Mouse (Mus musculus): ENCODE data around the gene Kcnk2. TPM values are rescaled to one million over a fixed set of nuclear protein-coding genes. Genes with fewer than 3 reads are reported as not detected.

Kcnk2 gene
- polyA plus RNA-seq, 1 experiment from 2014 or later = 1.0 TPM

- Histone ChIP-seq H3K36me3 (ENCODE audit: control insufficient read depth, insufficient read depth, low read length) (no peaks in the 10 kb centered on the region), H3K9ac (ENCODE audit: low read length) (no peak overlapping the region), H3K27me3 (ENCODE audit: control insufficient read depth, insufficient read depth, low read length) (no peaks in the 10 kb centered on the region), H3K4me3 (ENCODE audit: low read depth, low read length) (no peak overlapping the region), H3K4me1 (replicated peaks; ENCODE audit: control insufficient read depth, insufficient read depth) (no peaks in the 10 kb centered on the region), H3K4me2 (replicated peaks; ENCODE audit: low read depth) (no peak overlapping the region), H3K27ac (replicated peaks) (no peak overlapping the region), H3K9me3 (ENCODE audit: control insufficient read depth, low read length) (no peaks in the 10 kb centered on the region)
- 74% methylated on average over 8 of the region's 8 CpGs for WGBS
- TF ChIP-seq CTCF (IDR thresholded peaks at IDR 0.05; ENCODE audit: low read depth) (no peak), EP300 (optimal IDR thresholded peaks at IDR 0.05) (no peak)
- ATAC-seq (ENCODE audit: low FRiP score, low TSS enrichment) = no peak
- no peak for DNase-seq (ENCODE audit: low spot score)
Observed at GRCm38 (mm10) chr1:189173479-189173878, 228.6 kb downstream of the Kcnk2 start.

GRCm38 (mm10) chr1:189171138-189171537, 230.9 kb downstream of the Kcnk2 start:
- no peaks in the 10 kb centered on the region for H3K27me3 ChIP-seq (ENCODE audit: control insufficient read depth, insufficient read depth, low read length)
- H3K4me1 ChIP-seq (replicated peaks; ENCODE audit: control insufficient read depth, insufficient read depth) = no peaks in the 10 kb centered on the region
- DNase-seq (ENCODE audit: low spot score) (no peak), ATAC-seq (ENCODE audit: low FRiP score, low TSS enrichment) (no peak)
- H3K4me2 ChIP-seq (replicated peaks; ENCODE audit: low read depth) = no peak overlapping the region
- WGBS = 44% methylated on average over 4 of the region's 4 CpGs
- H3K36me3 ChIP-seq (ENCODE audit: control insufficient read depth, insufficient read depth, low read length) = no peaks in the 10 kb centered on the region
- no peak overlapping the region for H3K27ac ChIP-seq (replicated peaks)
- no peak overlapping the region for H3K9ac ChIP-seq (ENCODE audit: low read length)
- TF ChIP-seq EP300 (optimal IDR thresholded peaks at IDR 0.05) (no peak), CTCF (IDR thresholded peaks at IDR 0.05; ENCODE audit: low read depth) (no peak)
- no peaks in the 10 kb centered on the region for H3K9me3 ChIP-seq (ENCODE audit: control insufficient read depth, low read length)
- no peak overlapping the region for H3K4me3 ChIP-seq (ENCODE audit: low read depth, low read length)

GRCm38 (mm10) chr1:189165756-189166155, 236.3 kb downstream of the Kcnk2 start:
- no peak overlapping the region for H3K4me3 ChIP-seq (ENCODE audit: low read depth, low read length)
- 78% methylated on average over 6 of the region's 6 CpGs for WGBS
- no peaks in the 10 kb centered on the region for H3K36me3 ChIP-seq (ENCODE audit: control insufficient read depth, insufficient read depth, low read length)
- no peaks in the 10 kb centered on the region for H3K4me1 ChIP-seq (replicated peaks; ENCODE audit: control insufficient read depth, insufficient read depth)
- H3K27ac ChIP-seq (replicated peaks) = no peak overlapping the region
- no peak for DNase-seq (ENCODE audit: low spot score)
- TF ChIP-seq EP300 (optimal IDR thresholded peaks at IDR 0.05) (no peak), CTCF (IDR thresholded peaks at IDR 0.05; ENCODE audit: low read depth) (no peak)
- H3K9me3 ChIP-seq (ENCODE audit: control insufficient read depth, low read length) = no peaks in the 10 kb centered on the region
- no peak overlapping the region for H3K4me2 ChIP-seq (replicated peaks; ENCODE audit: low read depth)
- no peak overlapping the region for H3K9ac ChIP-seq (ENCODE audit: low read length)
- ATAC-seq (ENCODE audit: low FRiP score, low TSS enrichment) = no peak
- no peaks in the 10 kb centered on the region for H3K27me3 ChIP-seq (ENCODE audit: control insufficient read depth, insufficient read depth, low read length)

DNA sequence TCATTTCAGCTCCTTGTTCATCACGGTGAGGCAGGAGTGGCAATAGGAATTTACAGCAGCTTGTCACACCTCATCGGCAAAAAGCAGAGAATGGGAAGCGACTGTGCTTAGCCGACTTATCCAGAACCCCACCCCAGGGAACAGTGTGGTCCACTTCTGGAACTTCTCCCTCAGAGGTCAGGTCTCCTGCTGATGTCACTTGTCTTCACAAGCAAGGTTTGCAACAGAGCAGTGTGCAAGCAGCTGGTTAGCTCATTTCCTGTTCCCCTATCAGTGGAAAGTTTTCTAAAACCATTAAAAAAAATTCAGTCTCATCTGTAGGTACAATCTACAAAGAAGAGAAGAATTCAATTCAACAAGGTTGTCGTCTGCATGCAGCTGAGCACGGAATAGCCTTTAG, 236.9 kb downstream of the Kcnk2 start:
- DNase-seq (ENCODE audit: low spot score) = no peak
- no peak for TF ChIP-seq EP300 (optimal IDR thresholded peaks at IDR 0.05)
- no peak for TF ChIP-seq CTCF (IDR thresholded peaks at IDR 0.05; ENCODE audit: low read depth)
- H3K36me3 ChIP-seq (ENCODE audit: control insufficient read depth, insufficient read depth, low read length) = no peaks in the 10 kb centered on the region
- H3K27ac ChIP-seq (replicated peaks) = no peak overlapping the region
- no peaks in the 10 kb centered on the region for H3K9me3 ChIP-seq (ENCODE audit: control insufficient read depth, low read length)
- no peaks in the 10 kb centered on the region for H3K27me3 ChIP-seq (ENCODE audit: control insufficient read depth, insufficient read depth, low read length)
- H3K4me3 ChIP-seq (ENCODE audit: low read depth, low read length) = no peak overlapping the region
- 60% methylated on average over 6 of the region's 6 CpGs for WGBS
- H3K4me2 ChIP-seq (replicated peaks; ENCODE audit: low read depth) = no peak overlapping the region
- no peak for ATAC-seq (ENCODE audit: low FRiP score, low TSS enrichment)
- H3K9ac ChIP-seq (ENCODE audit: low read length) = no peak overlapping the region
- no peaks in the 10 kb centered on the region for H3K4me1 ChIP-seq (replicated peaks; ENCODE audit: control insufficient read depth, insufficient read depth)

DNA sequence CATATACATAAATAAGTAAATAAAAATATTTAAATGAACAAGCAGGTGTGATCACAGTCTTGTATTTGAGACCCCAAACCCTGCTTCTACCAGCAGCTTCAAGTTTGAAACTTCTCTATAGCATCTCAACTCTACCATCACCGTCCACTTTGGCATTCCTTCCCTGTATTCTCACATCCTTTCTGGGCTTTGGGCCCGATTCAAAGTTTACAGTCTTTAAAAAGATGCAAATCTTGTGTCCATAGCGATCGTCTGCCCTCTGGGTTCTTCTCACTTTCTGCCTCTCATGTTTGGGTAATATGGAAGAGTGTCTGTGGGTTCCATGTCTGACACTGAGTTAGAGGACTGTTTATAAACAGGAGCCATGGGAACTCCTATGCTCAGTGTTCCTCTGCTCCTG, 237.4 kb downstream of the Kcnk2 start:
- no peaks in the 10 kb centered on the region for H3K4me1 ChIP-seq (replicated peaks; ENCODE audit: control insufficient read depth, insufficient read depth)
- H3K4me3 ChIP-seq (ENCODE audit: low read depth, low read length) = no peak overlapping the region
- no peak for TF ChIP-seq EP300 (optimal IDR thresholded peaks at IDR 0.05)
- TF ChIP-seq CTCF (IDR thresholded peaks at IDR 0.05; ENCODE audit: low read depth) = no peak
- ATAC-seq (ENCODE audit: low FRiP score, low TSS enrichment) (no peak), DNase-seq (ENCODE audit: low spot score) (no peak)
- no peak overlapping the region for H3K4me2 ChIP-seq (replicated peaks; ENCODE audit: low read depth)
- no peak overlapping the region for H3K9ac ChIP-seq (ENCODE audit: low read length)
- H3K36me3 ChIP-seq (ENCODE audit: control insufficient read depth, insufficient read depth, low read length) = no peaks in the 10 kb centered on the region
- no peaks in the 10 kb centered on the region for H3K27me3 ChIP-seq (ENCODE audit: control insufficient read depth, insufficient read depth, low read length)
- H3K27ac ChIP-seq (replicated peaks) = no peak overlapping the region
- no peaks in the 10 kb centered on the region for H3K9me3 ChIP-seq (ENCODE audit: control insufficient read depth, low read length)
- 56% methylated on average over 4 of the region's 4 CpGs for WGBS

DNA sequence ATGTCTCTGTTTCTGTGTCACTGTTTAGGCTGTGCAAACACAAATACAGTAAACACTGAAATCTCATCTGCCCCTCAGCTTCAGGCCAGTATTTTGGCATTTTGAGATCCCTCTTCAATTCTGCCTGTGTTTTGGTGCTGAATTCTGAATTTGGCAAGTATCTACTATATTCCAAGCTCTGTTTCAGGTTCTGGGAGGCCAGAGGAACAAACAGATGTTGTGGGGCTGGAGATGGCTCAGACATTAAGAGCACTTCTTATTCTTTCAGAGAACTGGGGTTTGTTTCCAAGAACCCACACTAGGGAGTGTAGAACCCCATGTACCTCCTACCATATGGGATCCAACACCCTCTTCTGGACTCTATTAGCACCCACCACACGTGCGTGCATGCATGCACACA, 237.8 kb downstream of the Kcnk2 start:
- DNase-seq (ENCODE audit: low spot score) (no peak), ATAC-seq (ENCODE audit: low FRiP score, low TSS enrichment) (no peak)
- Histone ChIP-seq H3K4me1 (replicated peaks; ENCODE audit: control insufficient read depth, insufficient read depth) (no peaks in the 10 kb centered on the region), H3K36me3 (ENCODE audit: control insufficient read depth, insufficient read depth, low read length) (no peaks in the 10 kb centered on the region), H3K4me2 (replicated peaks; ENCODE audit: low read depth) (no peak overlapping the region), H3K4me3 (ENCODE audit: low read depth, low read length) (no peak overlapping the region), H3K27ac (replicated peaks) (no peak overlapping the region), H3K9ac (ENCODE audit: low read length) (no peak overlapping the region), H3K27me3 (ENCODE audit: control insufficient read depth, insufficient read depth, low read length) (no peaks in the 10 kb centered on the region), H3K9me3 (ENCODE audit: control insufficient read depth, low read length) (no peaks in the 10 kb centered on the region)
- WGBS = 77% methylated on average over 2 of the region's 2 CpGs
- TF ChIP-seq CTCF (IDR thresholded peaks at IDR 0.05; ENCODE audit: low read depth) (no peak), EP300 (optimal IDR thresholded peaks at IDR 0.05) (no peak)

Small RNA genes within 50 kb of the gene (microRNA-seq; reads per million reads assigned to microRNA genes)
- gene Gm24092 = not detected

All from stomach, postnatal 0 days (tissue).